Mouse (Mus musculus) stomach, embryonic 15.5 days (tissue): ENCODE measurements at regions not wholly inside any gene's neighbourhood (a gene's known extent, or its start where the extent isn't known, plus 50 kb on each side); places are given as distances from the start of the nearest gene placed in this dataset.
"Not testable (repeated sequence)": the region's sequence is repeated elsewhere in the genome, so short reads cannot be mapped to it uniquely, and the experiment has no call there.

Source experiments
- ATAC-seq: fragments of 200-750 bp; cut with Nextera tagmentation; 2 replicates; pipeline ENCODE4 v1.8.0; 2017; ENCODE audit warnings: low read depth, moderate number of reproducible peaks, moderate TSS enrichment; ENCODE audit not compliant: insufficient read depth, low FRiP score
- H3K27ac ChIP-seq: fragments of 300-500 bp; sonication (generic); 2 replicates; pipeline ENCODE4 v1.5.1; 2015; ENCODE audit warnings: mild to moderate bottlenecking, inconsistent platforms
- H3K27me3 ChIP-seq: fragments of 300-500 bp; sonication (generic); replicated peaks from 2 replicates; pipeline ENCODE4 v1.6.1; 2015; ENCODE audit warnings: inconsistent platforms
- H3K36me3 ChIP-seq: fragments of 300-500 bp; sonication (generic); 2 replicates; pipeline ENCODE4 v1.6.1; 2015; ENCODE audit warnings: inconsistent platforms
- H3K4me1 ChIP-seq: fragments of 300-500 bp; sonication (generic); 2 replicates; pipeline ENCODE4 v1.6.1; 2015; ENCODE audit warnings: inconsistent platforms
- H3K4me2 ChIP-seq: fragments of 300-500 bp; sonication (generic); 2 replicates; pipeline ENCODE4 v1.6.1; 2015; ENCODE audit warnings: mild to moderate bottlenecking, inconsistent platforms
- H3K4me3 ChIP-seq: fragments of 300-500 bp; sonication (generic); replicated peaks from 2 replicates; pipeline ENCODE4 v1.5.1; 2015; ENCODE audit warnings: inconsistent platforms
- H3K9ac ChIP-seq: fragments of 300-500 bp; sonication (generic); 2 replicates; pipeline ENCODE4 v1.6.1; 2015; ENCODE audit warnings: inconsistent platforms
- H3K9me3 ChIP-seq: fragments of 300-500 bp; sonication (generic); 2 replicates; pipeline ENCODE4 v1.6.1; 2016; ENCODE audit warnings: inconsistent platforms
- WGBS: fragments of 180-500 bp; shearing (Covaris S2); methylation state at CpG from one replicate; pipeline ENCODE4 v1.1.7; 2015; 5-methylcytosine and 5-hydroxymethylcytosine counted together

GRCm38 (mm10) chr13:57087966-57088365, 192.2 kb upstream of the Trpc7 start:
- Histone ChIP-seq H3K4me2 (no peak overlapping the region), H3K9me3 (no peaks in the 10 kb centered on the region), H3K4me3 (no peak overlapping the region), H3K27me3 (no peaks in the 10 kb centered on the region), H3K9ac (no peak overlapping the region), H3K4me1 (no peaks in the 10 kb centered on the region), H3K27ac (no peak overlapping the region), H3K36me3 (no peaks in the 10 kb centered on the region)
- no peak for ATAC-seq
- 92% methylated on average over 6 of the region's 6 CpGs for WGBS

GRCm38 (mm10) chr13:57087398-57087797, 191.6 kb upstream of the Trpc7 start:
- Histone ChIP-seq H3K36me3 (no peaks in the 10 kb centered on the region), H3K27ac (no peak overlapping the region), H3K4me2 (no peak overlapping the region), H3K9ac (no peak overlapping the region), H3K4me1 (no peaks in the 10 kb centered on the region), H3K4me3 (no peak overlapping the region), H3K9me3 (no peaks in the 10 kb centered on the region), H3K27me3 (no peaks in the 10 kb centered on the region)
- ATAC-seq, result no peak
- 42% methylated on average over 5 of the region's 5 CpGs for WGBS

GRCm38 (mm10) chr13:57083751-57084150, 188.0 kb upstream of the Trpc7 start:
- Histone ChIP-seq H3K4me1 (no peaks in the 10 kb centered on the region), H3K36me3 (no peaks in the 10 kb centered on the region), H3K27me3 (no peaks in the 10 kb centered on the region), H3K27ac (no peak overlapping the region), H3K4me2 (no peak overlapping the region), H3K4me3 (no peak overlapping the region), H3K9ac (no peak overlapping the region), H3K9me3 (no peaks in the 10 kb centered on the region)
- WGBS, result 64% methylated on average over 5 of the region's 5 CpGs
- no peak for ATAC-seq

GRCm38 (mm10) chr13:57070479-57070878, 174.7 kb upstream of the Trpc7 start:
- no peaks in the 10 kb centered on the region for H3K4me1 ChIP-seq
- no peak overlapping the region for H3K27ac ChIP-seq
- H3K4me3 ChIP-seq, result no peak overlapping the region
- WGBS, result 79% methylated on average over 5 of the region's 5 CpGs
- no peak for ATAC-seq
- H3K36me3 ChIP-seq, result no peaks in the 10 kb centered on the region
- H3K9me3 ChIP-seq, result no peaks in the 10 kb centered on the region
- no peak overlapping the region for H3K4me2 ChIP-seq
- H3K9ac ChIP-seq, result no peak overlapping the region
- no peaks in the 10 kb centered on the region for H3K27me3 ChIP-seq

- Histone ChIP-seq H3K4me2 (no peak overlapping the region), H3K9ac (no peak overlapping the region), H3K9me3 (no peaks in the 10 kb centered on the region), H3K36me3 (no peaks in the 10 kb centered on the region), H3K4me3 (no peak overlapping the region), H3K27ac (no peak overlapping the region), H3K27me3 (no peaks in the 10 kb centered on the region), H3K4me1 (no peaks in the 10 kb centered on the region)
- ATAC-seq, result no peak
- 77% methylated on average over 9 of the region's 9 CpGs for WGBS
These were observed 165.9 kb upstream of the Trpc7 start for GRCm38 (mm10) chr13:57061656-57062055.

GRCm38 (mm10) chr13:57061074-57061473, 165.3 kb upstream of the Trpc7 start:
- 58% methylated on average over 7 of the region's 7 CpGs for WGBS
- no peaks in the 10 kb centered on the region for H3K27me3 ChIP-seq

GRCm38 (mm10) chr13:57056786-57057185, 161.0 kb upstream of the Trpc7 start:
- H3K36me3 ChIP-seq, result no peaks in the 10 kb centered on the region
- H3K4me3 ChIP-seq, result no peak overlapping the region
- H3K9me3 ChIP-seq, result no peaks in the 10 kb centered on the region
- no peak overlapping the region for H3K4me2 ChIP-seq
- no peak for ATAC-seq
- H3K9ac ChIP-seq, result no peak overlapping the region
- H3K4me1 ChIP-seq, result no peaks in the 10 kb centered on the region
- no peaks in the 10 kb centered on the region for H3K27me3 ChIP-seq
- H3K27ac ChIP-seq, result no peak overlapping the region
- 79% methylated on average over 15 of the region's 15 CpGs for WGBS

More at GRCm38 (mm10) chr13:57061074-57061473, 165.3 kb upstream of the Trpc7 start:
- H3K4me1 ChIP-seq, result no peaks in the 10 kb centered on the region
- no peak overlapping the region for H3K4me3 ChIP-seq
- ATAC-seq, result no peak
- no peaks in the 10 kb centered on the region for H3K36me3 ChIP-seq
- no peak overlapping the region for H3K27ac ChIP-seq
- H3K4me2 ChIP-seq, result no peak overlapping the region
- H3K9me3 ChIP-seq, result no peaks in the 10 kb centered on the region
- H3K9ac ChIP-seq, result no peak overlapping the region

GRCm38 (mm10) chr13:57055409-57056195, 159.8 kb upstream of the Trpc7 start:
- Histone ChIP-seq H3K27me3 (no peaks in the 10 kb centered on the region), H3K4me3 (no peak overlapping the region), H3K4me1 (no peaks in the 10 kb centered on the region), H3K4me2 (no peak overlapping the region), H3K9ac (no peak overlapping the region), H3K27ac (no peak overlapping the region), H3K36me3 (no peaks in the 10 kb centered on the region), H3K9me3 (no peaks in the 10 kb centered on the region)
- no peak for ATAC-seq
- 63% methylated on average over 12 of the region's 12 CpGs for WGBS

GRCm38 (mm10) chr13:57053361-57053760, 157.6 kb upstream of the Trpc7 start:
- H3K4me1 ChIP-seq, result no peaks in the 10 kb centered on the region
- 75% methylated on average over 4 of the region's 4 CpGs for WGBS
- H3K9ac ChIP-seq, result no peak overlapping the region
- no peak overlapping the region for H3K4me2 ChIP-seq
- H3K27me3 ChIP-seq, result no peaks in the 10 kb centered on the region
- no peaks in the 10 kb centered on the region for H3K36me3 ChIP-seq
- no peak overlapping the region for H3K4me3 ChIP-seq
- no peak overlapping the region for H3K27ac ChIP-seq
- no peaks in the 10 kb centered on the region for H3K9me3 ChIP-seq
- ATAC-seq, result no peak

- WGBS, result 12% methylated on average over 9 of the region's 9 CpGs
- not testable (repeated sequence) for H3K27ac ChIP-seq, H3K4me1 ChIP-seq, H3K4me3 ChIP-seq, H3K27me3 ChIP-seq, H3K36me3 ChIP-seq, ATAC-seq, H3K9me3 ChIP-seq, H3K9ac ChIP-seq
- peak overlapping the region; percentile 33; the same call in 1 of the 2 replicates for H3K4me2 ChIP-seq
These were observed 150.3 kb upstream of the Trpc7 start for GRCm38 (mm10) chr13:57046130-57046529.

GRCm38 (mm10) chr13:57044455-57044854, 148.7 kb upstream of the Trpc7 start:
- H3K4me1 ChIP-seq, result 0 out of 2 replicates have a peak, but pooled peaks cover 3% of the 10 kb centered on the region
- H3K4me3 ChIP-seq, result no peak overlapping the region
- H3K27ac ChIP-seq, result no peak overlapping the region
- H3K4me2 ChIP-seq, result no peak overlapping the region
- no peaks in the 10 kb centered on the region for H3K27me3 ChIP-seq
- H3K36me3 ChIP-seq, result no peaks in the 10 kb centered on the region
- ATAC-seq, result no peak
- 88% methylated on average over 8 of the region's 8 CpGs for WGBS
- no peak overlapping the region for H3K9ac ChIP-seq
- no peaks in the 10 kb centered on the region for H3K9me3 ChIP-seq

GRCm38 (mm10) chr13:57043316-57043974, 147.7 kb upstream of the Trpc7 start:
- Histone ChIP-seq H3K9ac (no peak overlapping the region), H3K4me3 (no peak overlapping the region), H3K4me1 (0 out of 2 replicates have a peak, but pooled peaks cover 3% of the 10 kb centered on the region), H3K36me3 (no peaks in the 10 kb centered on the region), H3K4me2 (no peak overlapping the region), H3K27me3 (no peaks in the 10 kb centered on the region), H3K27ac (no peak overlapping the region), H3K9me3 (no peaks in the 10 kb centered on the region)
- ATAC-seq, result no peak
- 81% methylated on average over 15 of the region's 15 CpGs for WGBS
